In the genomic region with DNA sequence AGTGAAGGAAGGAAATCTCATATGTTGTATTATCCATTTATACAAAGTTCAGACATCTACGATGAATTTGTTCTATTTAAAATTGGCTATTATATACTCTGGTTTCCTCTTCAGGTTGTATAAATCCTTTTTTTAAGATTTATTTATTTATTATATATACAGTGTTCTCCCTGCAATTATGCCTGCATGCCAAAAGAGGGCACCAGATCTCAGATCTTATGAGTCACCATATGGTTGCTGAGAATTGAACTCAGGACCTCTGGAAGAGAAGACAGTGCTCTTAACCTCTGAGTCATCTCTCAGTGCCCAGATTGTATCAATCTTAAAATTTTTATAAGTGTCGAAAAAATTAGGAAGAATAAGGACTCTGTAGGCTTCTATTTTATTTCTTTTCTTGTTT, we compare ENCODE assay signal across 13 mouse cellular contexts. TPM values are rescaled to one million over a fixed set of nuclear protein-coding genes. Genes with fewer than 3 reads are reported as not detected.
DNase-seq lines count a peak whose midpoint lies in the region; ATAC-seq and TF ChIP-seq lines count a peak whose summit lies in the region.
"Had no signal": no experiment of that assay in that cellular context is flagged by ENCODE, and none has a peak within 500 bp of the region (broad histone marks: within the 10 kb centered on the region; RNA-seq: fewer than 3 reads in every experiment).

No protein-coding gene starts in this region.

- no peak for TF ChIP-seq CTCF in kidney, adult 2 months (conservative IDR thresholded peaks at IDR 0.05; ENCODE audit: insufficient read depth, insufficient read length, low read depth, low read length)

- DNase-seq in kidney, adult 2 months, result peak; percentile 11
- DNase-seq in kidney, postnatal 10 days, result no peak
- peak; percentile 12 for DNase-seq in thymus, postnatal 14 days
- no peak for DNase-seq in thymus, postnatal 4 days
- peak; percentile 42 for DNase-seq in R1 (ENCODE audit: low read depth, low spot score)
- no peak for DNase-seq in Muller cell, postnatal 12 days (ENCODE audit: inconsistent ontology term)
- DNase-seq: right cerebral cortex, postnatal 4 days had no signal

- no peak for ATAC-seq in frontal cortex, adult (ENCODE audit: low TSS enrichment)

- H3K4me1 ChIP-seq in kidney, adult 2 months (ENCODE audit: control insufficient read depth, insufficient read depth, low read length), result no peaks in the 10 kb centered on the region
- H3K4me1 ChIP-seq: heart, embryonic 10.5 days; hindbrain, embryonic 13.5 days; limb, embryonic 13.5 days had no signal

- H3K36me3 ChIP-seq in kidney, adult 2 months (ENCODE audit: control insufficient read depth, insufficient read depth, low read length), result no peaks in the 10 kb centered on the region

- WGBS in kidney, adult 2 months, result 97% methylated on average over 2 of the region's 2 CpGs

- no peaks in the 10 kb centered on the region for H3K27me3 ChIP-seq in kidney, adult 2 months (replicated peaks; ENCODE audit: control insufficient read depth, insufficient read depth, low read length)
- H3K27me3 ChIP-seq: hindbrain, embryonic 13.5 days; limb, embryonic 13.5 days had no signal

- H3K4me3 ChIP-seq in kidney, adult 2 months (ENCODE audit: insufficient read depth, low read depth, low read length), result no peak overlapping the region
- H3K4me3 ChIP-seq: heart, embryonic 10.5 days; hindbrain, embryonic 13.5 days; limb, embryonic 13.5 days had no signal

- no peak for TF ChIP-seq POLR2A in kidney, adult 2 months (IDR thresholded peaks at IDR 0.05; ENCODE audit: low read depth, low read length)

- no peak overlapping the region for H3K27ac ChIP-seq in kidney, adult 2 months (ENCODE audit: insufficient read depth, low read depth, low read length)
- H3K27ac ChIP-seq: heart, embryonic 10.5 days; hindbrain, embryonic 13.5 days; limb, embryonic 13.5 days had no signal

RNA-seq across cellular contexts. Expression of a gene that starts 59.8 kb away (rescaled TPM):
- polyA plus RNA-seq in kidney, adult 2 months (2012; rRNA removed), result 228 and 241 TPM in 2 replicates
- polyA plus RNA-seq: embryonic facial prominence, embryonic 14.5 days; heart, embryonic 10.5 days; limb, embryonic 13.5 days; neural tube, embryonic 14.5 days had no signal

Comparison
In these comparisons a context has a peak if more than half of its experiments do, and no peak if none do; other contexts are left out.
1. DNase-seq: peak in kidney, adult 2 months (single experiment), thymus, postnatal 14 days (single experiment) and R1 (single experiment); none in kidney, postnatal 10 days (single experiment), thymus, postnatal 4 days (single experiment) and Muller cell, postnatal 12 days (single experiment).